Mouse (Mus musculus) CH12.LX (cell line): Measurements from ENCODE around the gene Tfap2d. TPM values are rescaled to one million over a fixed set of nuclear protein-coding genes. Genes with fewer than 3 reads are reported as not detected.

Source experiments
- DNase-seq: peaks from one replicate; pipeline ENCODE4 v3.0.0-alpha.2; 2013; ENCODE audit errors: extremely low read depth
- H3K27ac ChIP-seq: 2 replicates; pipeline ENCODE4 v1.5.1; 2012; ENCODE audit warnings: low read depth, mild to moderate bottlenecking, control low read depth, moderate library complexity; ENCODE audit not compliant: insufficient read depth
- H3K27me3 ChIP-seq: replicated peaks from 2 replicates; pipeline ENCODE3; 2012; ENCODE audit warnings: inconsistent platforms
- H3K36me3 ChIP-seq, 2 experiments: replicated peaks in 1 of 2; 2 replicates each; pipeline versions ENCODE3 to v1.6.1; 2012; ENCODE audit warnings: inconsistent platforms in 1 of 2, low read length in 1 of 2, mild to moderate bottlenecking in 1 of 2, mixed read lengths in 1 of 2, moderate library complexity in 1 of 2; ENCODE audit not compliant: control insufficient read depth in 1 of 2, insufficient read depth in 1 of 2
- H3K4me1 ChIP-seq, 2 experiments: 2 replicates each; pipeline ENCODE4 v1.6.1; 2012; ENCODE audit warnings: inconsistent platforms in 1 of 2, moderate library complexity in 1 of 2; ENCODE audit not compliant: insufficient read depth in 2 of 2, control insufficient read depth in 1 of 2
- H3K4me2 ChIP-seq: 2 replicates; pipeline ENCODE4 v1.6.1; 2012; ENCODE audit warnings: low read depth, mild to moderate bottlenecking, control low read depth; ENCODE audit not compliant: poor library complexity, insufficient read depth, severe bottlenecking
- H3K4me3 ChIP-seq, 3 experiments: fragments of 150-350 bp in 1 of 3; sonication (generic) in 1 of 3; replicated peaks in 1 of 3; 2 replicates each; pipeline versions ENCODE3 to v1.5.1; 2011 to 2012; ENCODE audit warnings: low read depth in 2 of 3, low read length in 2 of 3, mild to moderate bottlenecking in 2 of 3, moderate library complexity in 2 of 3, control low read depth in 1 of 3, improper control_type of control experiment in 1 of 3, inconsistent platforms in 1 of 3, mixed read lengths in 1 of 3; ENCODE audit not compliant: poor library complexity in 1 of 3
- H3K79me2 ChIP-seq: replicated peaks from 2 replicates; pipeline ENCODE4 v1.6.1; 2012; ENCODE audit warnings: mild to moderate bottlenecking, moderate library complexity; ENCODE audit not compliant: control insufficient read depth, poor library complexity, insufficient read depth, severe bottlenecking; ENCODE audit errors: extremely low read depth
- H3K9ac ChIP-seq: 2 replicates; pipeline ENCODE4 v1.6.1; 2012; ENCODE audit warnings: low read depth, mild to moderate bottlenecking, control low read depth, moderate library complexity; ENCODE audit not compliant: insufficient read depth
- H3K9me3 ChIP-seq: replicated peaks from 2 replicates; pipeline ENCODE3; 2012; ENCODE audit warnings: low read length, inconsistent platforms, mixed read lengths
- BHLHE40 ChIP-seq: IDR thresholded peaks from 2 replicates; pipeline ENCODE4 v1.6.1; 2011; ENCODE audit warnings: mild to moderate bottlenecking, low read depth, low read length, improper control_type of control experiment
- CHD2 ChIP-seq: IDR thresholded peaks from 2 replicates; pipeline ENCODE4 v1.6.1; 2011; ENCODE audit warnings: low read length, improper control_type of control experiment
- E2F4 ChIP-seq: IDR thresholded peaks from 2 replicates; pipeline ENCODE4 v1.6.1; 2011; ENCODE audit warnings: low read depth, low read length, improper control_type of control experiment; ENCODE audit not compliant: insufficient replicate concordance
- ELF1 ChIP-seq: IDR thresholded peaks from 2 replicates; pipeline ENCODE4 v1.6.1; 2014; ENCODE audit warnings: low read depth, mild to moderate bottlenecking, inconsistent platforms, low read length, improper control_type of control experiment
- EP300 ChIP-seq: IDR thresholded peaks from 2 replicates; pipeline ENCODE4 v1.6.1; 2011; ENCODE audit warnings: low read length, improper control_type of control experiment
- GABPA ChIP-seq: IDR thresholded peaks from 2 replicates; pipeline ENCODE4 v1.6.1; 2012; ENCODE audit warnings: low read depth, low read length, improper control_type of control experiment, inconsistent platforms; ENCODE audit not compliant: insufficient replicate concordance
- HCFC1 ChIP-seq: IDR thresholded peaks from 2 replicates; pipeline ENCODE4 v1.6.1; 2012; ENCODE audit warnings: low read depth, mild to moderate bottlenecking, inconsistent platforms, low read length, improper control_type of control experiment
- IRF4 ChIP-seq: IDR thresholded peaks from 2 replicates; pipeline ENCODE4 v1.6.1; 2014; ENCODE audit warnings: low read depth, mild to moderate bottlenecking, inconsistent platforms, low read length, improper control_type of control experiment
- KAT2A ChIP-seq: IDR thresholded peaks from 2 replicates; pipeline ENCODE4 v1.6.1; 2012; ENCODE audit warnings: low read length, improper control_type of control experiment, inconsistent platforms; ENCODE audit not compliant: insufficient replicate concordance
- MAX ChIP-seq: IDR thresholded peaks from 2 replicates; pipeline ENCODE4 v1.6.1; 2011; ENCODE audit warnings: low read length, improper control_type of control experiment
- MEF2A ChIP-seq: IDR thresholded peaks from 2 replicates; pipeline ENCODE4 v1.6.1; 2014; ENCODE audit warnings: low read depth, mild to moderate bottlenecking, inconsistent platforms, low read length, improper control_type of control experiment, borderline replicate concordance
- MXI1 ChIP-seq: IDR thresholded peaks from 2 replicates; pipeline ENCODE4 v1.6.1; 2011; ENCODE audit warnings: mild to moderate bottlenecking, low read depth, low read length, improper control_type of control experiment
- RAD21 ChIP-seq: IDR thresholded peaks from 2 replicates; pipeline ENCODE4 v1.6.1; 2011; ENCODE audit warnings: low read depth, mild to moderate bottlenecking, low read length, improper control_type of control experiment, moderate library complexity
- RCOR1 ChIP-seq: conservative IDR thresholded peaks from 2 replicates; pipeline ENCODE4 v1.6.1; 2012; ENCODE audit warnings: low read depth, mild to moderate bottlenecking, inconsistent platforms, low read length, improper control_type of control experiment
- SMC3 ChIP-seq: IDR thresholded peaks from 2 replicates; pipeline ENCODE4 v1.6.1; 2011; ENCODE audit warnings: low read depth, low read length, improper control_type of control experiment
- TBP ChIP-seq: conservative IDR thresholded peaks from 2 replicates; pipeline ENCODE4 v1.6.1; 2011; ENCODE audit warnings: low read depth, low read length, improper control_type of control experiment
- USF1 ChIP-seq: IDR thresholded peaks from 2 replicates; pipeline ENCODE4 v1.6.1; 2014; ENCODE audit warnings: low read depth, mild to moderate bottlenecking, inconsistent platforms, low read length, improper control_type of control experiment
- USF2 ChIP-seq: conservative IDR thresholded peaks from 2 replicates; pipeline ENCODE4 v1.6.1; 2011; ENCODE audit warnings: low read depth, low read length, improper control_type of control experiment
- ZC3H11A ChIP-seq: IDR thresholded peaks from 2 replicates; pipeline ENCODE4 v1.6.1; 2012; ENCODE audit warnings: low read depth, mild to moderate bottlenecking, inconsistent platforms, low read length, improper control_type of control experiment
- ZKSCAN1 ChIP-seq: IDR thresholded peaks from 2 replicates; pipeline ENCODE4 v1.6.1; 2012; ENCODE audit warnings: low read depth, inconsistent platforms, low read length, improper control_type of control experiment, borderline replicate concordance
- ZMIZ1 ChIP-seq: IDR thresholded peaks from 2 replicates; pipeline ENCODE4 v1.6.1; 2012; ENCODE audit warnings: low read depth, mild to moderate bottlenecking, inconsistent platforms, low read length, improper control_type of control experiment
- dilution Hi-C: fragments of 300-500 bp; cut with MboI; formaldehyde crosslinking; loops from 2 replicates; pipeline ENCODE4 v1.14.3; 2020; ENCODE audit warnings: low sequenced_read_pairs; ENCODE audit not compliant: extremely low pct_unique_long_range_greater_than_20kb, extremely low pct_ligation_motif_present
- in situ Hi-C: fragments of 300-500 bp; cut with MboI; formaldehyde crosslinking; loops from 3 replicates; pipeline ENCODE4 v1.14.3; 2019; ENCODE audit warnings: low sequenced_read_pairs, low pct_ligation_motif_present, low pct_unique_long_range_greater_than_20kb, mixed read lengths
- polyA plus RNA-seq: library from polyadenylated mRNA; unstranded; fragments of >175 nt; gene quantifications from 2 replicates; pipeline ENCODE4 v1.2.1, GENCODE M21; 2012; ENCODE audit warnings: low read depth; ENCODE audit not compliant: insufficient read length
- total RNA-seq, 2 experiments: library from RNA; depleted of rRNA; stranded (reverse); fragments of 300-350 nt in 1 of 2; fragments of >200 nt in 1 of 2; gene quantifications; 2 replicates each; pipeline ENCODE4 v1.2.3; 2012 to 2014

Gene Tfap2d
- total and polyA plus RNA-seq, 3 experiments = not detected

- no peak for TF ChIP-seq ELF1
- no peak for TF ChIP-seq MEF2A
Measured at GRCm38 (mm10) chr1:19104143-19104857, 1.5 kb downstream of the Tfap2d start (continued).

DNA sequence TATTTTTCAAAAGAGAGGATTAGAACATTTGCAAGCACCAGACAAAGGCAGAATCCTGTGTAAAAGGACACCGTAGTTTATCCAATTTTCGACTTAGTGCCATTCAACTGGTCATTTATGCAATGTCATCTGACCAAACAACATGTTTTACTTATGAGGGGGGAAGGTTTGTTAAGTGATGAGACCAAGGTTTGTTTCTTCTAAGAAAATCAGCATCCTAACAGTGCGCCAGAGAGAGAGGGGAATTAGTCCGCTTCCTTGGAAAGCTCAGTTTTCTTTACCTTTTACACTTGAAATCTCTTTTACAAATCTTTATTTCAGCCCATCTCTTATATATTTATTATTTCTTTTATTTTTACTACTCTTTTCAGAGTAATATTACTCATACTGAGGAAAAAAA lies 3.6 kb downstream of the Tfap2d start:
- Histone ChIP-seq H3K4me3 (no peak overlapping the region), H3K27me3 (no peaks in the 10 kb centered on the region), H3K9me3 (peaks cover 52% of the 10 kb centered on the region), H3K9ac (no peak overlapping the region), H3K36me3 (no peaks in the 10 kb centered on the region), H3K4me1 (no peaks in the 10 kb centered on the region), H3K27ac (no peak overlapping the region), H3K4me2 (no peak overlapping the region), H3K79me2 (no peaks in the 10 kb centered on the region)
- DNase-seq = no peak
- TF ChIP-seq GABPA (no peak), MAX (no peak), CHD2 (no peak), E2F4 (no peak), SMC3 (no peak), HCFC1 (no peak), EP300 (no peak), ZC3H11A (no peak), ZMIZ1 (no peak), MXI1 (no peak), IRF4 (no peak), KAT2A (no peak), ZKSCAN1 (no peak), TBP (no peak), RCOR1 (no peak), RAD21 (no peak), MEF2A (no peak), USF2 (no peak), USF1 (no peak), BHLHE40 (no peak)
- in situ Hi-C loops = no loop called here
- dilution Hi-C loops = no loop called here
